Mouse (Mus musculus): ENCODE measurements at regions not wholly inside any gene's neighbourhood (a gene's known extent, or its start where the extent isn't known, plus 50 kb on each side); places are given as distances from the start of the nearest gene placed in this dataset.

DNA sequence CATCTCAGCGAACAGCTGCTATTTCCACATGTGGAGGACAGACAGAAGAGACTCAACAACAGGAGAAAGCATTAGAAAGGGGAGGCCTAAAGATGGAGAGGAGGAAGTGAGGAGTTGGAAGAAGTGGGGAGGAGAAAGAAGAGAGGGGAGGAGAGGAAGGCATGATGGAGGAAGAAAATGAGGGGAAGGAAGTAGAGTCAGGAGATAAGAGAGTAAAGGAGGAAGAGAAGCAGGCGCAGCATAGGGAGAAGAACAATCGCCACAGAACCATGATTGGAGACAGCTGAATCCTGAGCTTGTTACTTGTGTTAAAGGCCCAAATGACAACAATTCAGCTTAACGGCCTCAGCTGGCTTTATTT, 74.8 kb upstream of the Bmp2k start:
- no peak for TF ChIP-seq CTCF (IDR thresholded peaks at IDR 0.05; ENCODE audit: low read depth)
- no peak for TF ChIP-seq EP300 (optimal IDR thresholded peaks at IDR 0.05)
